Mouse (Mus musculus) midbrain, embryonic 12.5 days (tissue): ENCODE measurements around the gene Lefty1. TPM values are rescaled to one million over a fixed set of nuclear protein-coding genes. Genes with fewer than 3 reads are reported as not detected.
"Not testable (repeated sequence)": the region's sequence is repeated elsewhere in the genome, so short reads cannot be mapped to it uniquely, and the experiment has no call there.

ENCODE experiments used
- ATAC-seq: fragments of 200-750 bp; cut with Nextera tagmentation; 2 replicates; pipeline ENCODE4 v1.8.0; 2017; ENCODE audit warnings: low read depth, moderate TSS enrichment, moderate library complexity; ENCODE audit not compliant: low FRiP score
- H3K27ac ChIP-seq: fragments of 300-500 bp; sonication (generic); replicated peaks from 2 replicates; pipeline ENCODE4 v1.5.1; 2016; ENCODE audit warnings: mild to moderate bottlenecking
- H3K27me3 ChIP-seq: fragments of 300-500 bp; sonication (generic); 2 replicates; pipeline ENCODE4 v1.6.1; 2016; ENCODE audit warnings: mild to moderate bottlenecking
- H3K36me3 ChIP-seq: fragments of 300-500 bp; sonication (generic); 2 replicates; pipeline ENCODE4 v1.6.1; 2016
- H3K4me1 ChIP-seq: fragments of 300-500 bp; sonication (generic); 2 replicates; pipeline ENCODE4 v1.6.1; 2016
- H3K4me2 ChIP-seq: fragments of 300-500 bp; sonication (generic); replicated peaks from 2 replicates; pipeline ENCODE4 v1.6.1; 2016; ENCODE audit warnings: mild to moderate bottlenecking, moderate library complexity
- H3K4me3 ChIP-seq: fragments of 300-500 bp; sonication (generic); 2 replicates; pipeline ENCODE4 v1.5.1; 2016; ENCODE audit warnings: mild to moderate bottlenecking
- H3K9ac ChIP-seq: fragments of 300-500 bp; sonication (generic); replicated peaks from 2 replicates; pipeline ENCODE4 v1.6.1; 2016; ENCODE audit warnings: mild to moderate bottlenecking, moderate library complexity
- H3K9me3 ChIP-seq: fragments of 300-500 bp; sonication (generic); 2 replicates; pipeline ENCODE4 v1.6.1; 2016; ENCODE audit warnings: mild to moderate bottlenecking
- WGBS: fragments of 180-500 bp; shearing (Covaris S2); methylation state at CpG from one replicate; pipeline ENCODE4 v1.1.7; 2016; 5-methylcytosine and 5-hydroxymethylcytosine counted together
- polyA plus RNA-seq: library from polyadenylated mRNA; unstranded; fragments of >200 nt; fragmentation: Nextera tagmentation; extraction: Ambion mirVana; gene quantifications from 2 replicates; pipeline ENCODE4 v1.2.1, GENCODE M21; 2016

Gene Lefty1
- polyA plus RNA-seq, 1 experiment from 2014 or later = 1.6 TPM

GRCm38 (mm10) chr1:180926286-180926685 lies 8.5 kb upstream of the Lefty1 start:
- no peak overlapping the region for H3K9ac ChIP-seq
- no peak for ATAC-seq
- H3K4me1 ChIP-seq = no peaks in the 10 kb centered on the region
- H3K4me3 ChIP-seq = no peak overlapping the region
- no peaks in the 10 kb centered on the region for H3K36me3 ChIP-seq
- WGBS = 84% methylated on average over 4 of the region's 4 CpGs
- H3K27me3 ChIP-seq = no peaks in the 10 kb centered on the region
- no peak overlapping the region for H3K27ac ChIP-seq
- no peak overlapping the region for H3K4me2 ChIP-seq
- H3K9me3 ChIP-seq = no peaks in the 10 kb centered on the region

GRCm38 (mm10) chr1:180929599-180929998 lies 5.2 kb upstream of the Lefty1 start:
- H3K9ac ChIP-seq = no peak overlapping the region
- H3K4me1 ChIP-seq = peaks cover 4% of the 10 kb centered on the region; the same call in 1 of the 2 replicates
- H3K4me2 ChIP-seq = no peak overlapping the region
- no peak overlapping the region for H3K4me3 ChIP-seq
- 84% methylated on average over 2 of the region's 2 CpGs for WGBS
- H3K9me3 ChIP-seq = no peaks in the 10 kb centered on the region
- H3K27me3 ChIP-seq = peaks cover 18% of the 10 kb centered on the region
- H3K36me3 ChIP-seq = no peaks in the 10 kb centered on the region
- ATAC-seq = no peak
- H3K27ac ChIP-seq = no peak overlapping the region

- H3K36me3 ChIP-seq = no peaks in the 10 kb centered on the region
- H3K4me2 ChIP-seq = no peak overlapping the region
- no peaks in the 10 kb centered on the region for H3K9me3 ChIP-seq
- no peak for ATAC-seq
- peaks cover 4% of the 10 kb centered on the region; the same call in 1 of the 2 replicates for H3K4me1 ChIP-seq
- no peak overlapping the region for H3K27ac ChIP-seq
- H3K9ac ChIP-seq = no peak overlapping the region
- H3K27me3 ChIP-seq = peaks cover 33% of the 10 kb centered on the region
- WGBS = 87% methylated on average over 3 of the region's 3 CpGs
- no peak overlapping the region for H3K4me3 ChIP-seq
Measured at GRCm38 (mm10) chr1:180931106-180931505, 3.7 kb upstream of the Lefty1 start.

- no peak for ATAC-seq
- Histone ChIP-seq H3K4me3 (no peak overlapping the region), H3K9ac (no peak overlapping the region), H3K4me2 (no peak overlapping the region), H3K36me3 (no peaks in the 10 kb centered on the region), H3K27me3 (peaks cover 55% of the 10 kb centered on the region), H3K4me1 (peaks cover 4% of the 10 kb centered on the region; the same call in 1 of the 2 replicates), H3K9me3 (no peaks in the 10 kb centered on the region), H3K27ac (no peak overlapping the region)
- 15% methylated on average over 6 of the region's 6 CpGs for WGBS
Measured at GRCm38 (mm10) chr1:180933659-180934058, 1.2 kb upstream of the Lefty1 start.

- ATAC-seq = peak; percentile 62; the same call in 1 of the 2 replicates
- not testable (repeated sequence) for H3K27ac ChIP-seq, H3K9me3 ChIP-seq, H3K36me3 ChIP-seq, H3K9ac ChIP-seq
- WGBS = 2% methylated on average over 40 of the region's 41 CpGs
- peak overlapping the region; percentile 23 for H3K4me3 ChIP-seq
- H3K4me2 ChIP-seq = peak overlapping the region; percentile 48
- peaks cover 75% of the 10 kb centered on the region for H3K27me3 ChIP-seq
- peaks cover 12% of the 10 kb centered on the region; the same call in 1 of the 2 replicates for H3K4me1 ChIP-seq
Measured at GRCm38 (mm10) chr1:180936610-180937398, 2.0 kb downstream of the Lefty1 start.

- WGBS = 12% methylated on average over 13 of the region's 13 CpGs
- H3K9ac ChIP-seq, H3K4me2 ChIP-seq, ATAC-seq, H3K9me3 ChIP-seq, H3K27ac ChIP-seq, H3K36me3 ChIP-seq, H3K4me3 ChIP-seq: not testable (repeated sequence)
- H3K27me3 ChIP-seq = peaks cover 83% of the 10 kb centered on the region
- peaks cover 20% of the 10 kb centered on the region for H3K4me1 ChIP-seq
Measured at GRCm38 (mm10) chr1:180937631-180938030, 2.8 kb downstream of the Lefty1 start.

- H3K4me1 ChIP-seq = peaks cover 23% of the 10 kb centered on the region
- not testable (repeated sequence) for H3K4me2 ChIP-seq, H3K9ac ChIP-seq, H3K27ac ChIP-seq, H3K36me3 ChIP-seq, H3K4me3 ChIP-seq, H3K9me3 ChIP-seq, ATAC-seq
- H3K27me3 ChIP-seq = peaks cover 85% of the 10 kb centered on the region
- WGBS = 76% methylated on average over 2 of the region's 2 CpGs
Measured at GRCm38 (mm10) chr1:180938781-180939180, 4.0 kb downstream of the Lefty1 start.

GRCm38 (mm10) chr1:180940776-180941460 lies 6.1 kb downstream of the Lefty1 start:
- Histone ChIP-seq H3K4me2 (no peak overlapping the region), H3K27me3 (peaks cover 80% of the 10 kb centered on the region), H3K4me1 (peaks cover 32% of the 10 kb centered on the region), H3K36me3 (no peaks in the 10 kb centered on the region), H3K9ac (no peak overlapping the region), H3K9me3 (no peaks in the 10 kb centered on the region), H3K4me3 (no peak overlapping the region), H3K27ac (no peak overlapping the region)
- WGBS = 87% methylated on average over 7 of the region's 7 CpGs
- ATAC-seq = no peak

- no peaks in the 10 kb centered on the region for H3K9me3 ChIP-seq
- ATAC-seq = 0 out of 2 replicates have a peak, but pooled peaks have one; percentile 7
- H3K4me2 ChIP-seq = peak overlapping the region; percentile 86
- WGBS = 2% methylated on average over 18 of the region's 18 CpGs
- H3K27ac ChIP-seq = no peak overlapping the region
- H3K4me3 ChIP-seq = peak overlapping the region; percentile 73
- H3K4me1 ChIP-seq = peaks cover 33% of the 10 kb centered on the region
- H3K27me3 ChIP-seq = peaks cover 72% of the 10 kb centered on the region
- no peaks in the 10 kb centered on the region for H3K36me3 ChIP-seq
- peak overlapping the region; percentile 58 for H3K9ac ChIP-seq
Measured at GRCm38 (mm10) chr1:180941726-180942125, 6.9 kb downstream of the Lefty1 start.

GRCm38 (mm10) chr1:180942166-180943031 lies 7.6 kb downstream of the Lefty1 start, which contains the start of gene Tmem63a:
Gene Tmem63a (plus strand): TSS chr1:180942344.
- H3K36me3 ChIP-seq = no peaks in the 10 kb centered on the region
- H3K9me3 ChIP-seq = no peaks in the 10 kb centered on the region
- H3K4me2 ChIP-seq = peak within 1 kb of the TSS; percentile 86
- no peak within 1 kb of the TSS for H3K27ac ChIP-seq
- H3K27me3 ChIP-seq = peaks cover 66% of the 10 kb centered on the region
- H3K4me3 ChIP-seq = peak within 1 kb of the TSS; percentile 73
- peaks cover 33% of the 10 kb centered on the region for H3K4me1 ChIP-seq
- 1% methylated on average over 70 of the region's 73 CpGs for WGBS
- H3K9ac ChIP-seq = peak within 1 kb of the TSS; percentile 58
- ATAC-seq = peak; percentile 50

GRCm38 (mm10) chr1:180943032-180943644 lies 8.3 kb downstream of the Lefty1 start:
- Histone ChIP-seq H3K27ac (no peak overlapping the region), H3K4me2 (peak overlapping the region; percentile 86), H3K9ac (peak overlapping the region; percentile 58; the same call in 1 of the 2 replicates), H3K27me3 (peaks cover 59% of the 10 kb centered on the region), H3K9me3 (no peaks in the 10 kb centered on the region), H3K4me1 (peaks cover 33% of the 10 kb centered on the region), H3K4me3 (peak overlapping the region; percentile 73), H3K36me3 (no peaks in the 10 kb centered on the region)
- WGBS = 51% methylated on average over 11 of the region's 11 CpGs
- ATAC-seq = no peak
